Mouse (Mus musculus) erythroblast, embryonic 14.5 days (primary cell): ENCODE measurements around the gene Pphln1.

Experiments
- GATA1 ChIP-seq: IDR thresholded peaks from 2 replicates; pipeline ENCODE4 v1.6.1; 2012; ENCODE audit warnings: low read length, inconsistent platforms, mixed read lengths
- TAL1 ChIP-seq: IDR thresholded peaks from 3 replicates; pipeline ENCODE4 v1.6.1; 2012; ENCODE audit warnings: low read length, inconsistent platforms, mixed read lengths

GRCm38 (mm10) chr15:93414456-93414855 is 16.3 kb downstream of the Pphln1 start:
- TF ChIP-seq GATA1 (no peak), TAL1 (no peak)
